Mouse (Mus musculus) hindbrain, embryonic 11.5 days (tissue): Measurements from ENCODE around the gene Memo1. TPM values are rescaled to one million over a fixed set of nuclear protein-coding genes. Genes with fewer than 3 reads are reported as not detected.
"Not testable (repeated sequence)": the region's sequence is repeated elsewhere in the genome, so short reads cannot be mapped to it uniquely, and the experiment has no call there.

ENCODE experiments used
- ATAC-seq: fragments of 200-750 bp; cut with Nextera tagmentation; 2 replicates; pipeline ENCODE4 v1.8.0; 2017; ENCODE audit warnings: mild to moderate bottlenecking, moderate TSS enrichment, moderate library complexity; ENCODE audit not compliant: low FRiP score
- DNase-seq: peaks from one replicate; pipeline ENCODE4 v3.0.0-alpha.2; 2015; ENCODE audit warnings: low spot score
- H3K27ac ChIP-seq: fragments of 300-500 bp; sonication (generic); 2 replicates; pipeline ENCODE4 v1.5.1; 2014; ENCODE audit warnings: mild to moderate bottlenecking, low read depth, low read length
- H3K27me3 ChIP-seq: fragments of 300-500 bp; sonication (generic); 2 replicates; pipeline ENCODE4 v1.6.1; 2014; ENCODE audit warnings: mild to moderate bottlenecking, low read length, moderate library complexity, mixed read lengths; ENCODE audit not compliant: control insufficient read depth, insufficient read depth
- H3K36me3 ChIP-seq: fragments of 300-500 bp; sonication (generic); 2 replicates; pipeline ENCODE4 v1.6.1; 2014; ENCODE audit warnings: mild to moderate bottlenecking, low read length, moderate library complexity, mixed read lengths; ENCODE audit not compliant: control insufficient read depth, insufficient read depth
- H3K4me1 ChIP-seq: fragments of 300-500 bp; sonication (generic); replicated peaks from 2 replicates; pipeline ENCODE4 v1.6.1; 2014; ENCODE audit warnings: low read length, mixed read lengths; ENCODE audit not compliant: control insufficient read depth, insufficient read depth
- H3K4me2 ChIP-seq: fragments of 300-500 bp; sonication (generic); replicated peaks from 2 replicates; pipeline ENCODE4 v1.6.1; 2014; ENCODE audit warnings: mild to moderate bottlenecking, low read depth, low read length
- H3K4me3 ChIP-seq: fragments of 300-500 bp; sonication (generic); 2 replicates; pipeline ENCODE4 v1.5.1; 2014; ENCODE audit warnings: low read depth, low read length
- H3K9ac ChIP-seq: fragments of 300-500 bp; sonication (generic); 2 replicates; pipeline ENCODE4 v1.6.1; 2014; ENCODE audit warnings: low read depth, low read length
- H3K9me3 ChIP-seq: fragments of 300-500 bp; sonication (generic); 2 replicates; pipeline ENCODE4 v1.6.1; 2016; ENCODE audit warnings: low read length; ENCODE audit not compliant: control insufficient read depth
- WGBS: fragments of 180-500 bp; shearing (Covaris S2); extraction: QIAGEN DNeasy Blood & Tissue Kit; methylation state at CpG from one replicate; pipeline ENCODE4 v1.1.7; 2014; 5-methylcytosine and 5-hydroxymethylcytosine counted together
- polyA plus RNA-seq: library from polyadenylated mRNA; unstranded; fragments of >200 nt; fragmentation: Nextera tagmentation; extraction: Ambion mirVana; gene quantifications from 2 replicates; pipeline ENCODE4 v1.2.1, GENCODE M21; 2014

Memo1 gene
- polyA plus RNA-seq, 1 experiment from 2014 or later, result 86.9 TPM

DNA sequence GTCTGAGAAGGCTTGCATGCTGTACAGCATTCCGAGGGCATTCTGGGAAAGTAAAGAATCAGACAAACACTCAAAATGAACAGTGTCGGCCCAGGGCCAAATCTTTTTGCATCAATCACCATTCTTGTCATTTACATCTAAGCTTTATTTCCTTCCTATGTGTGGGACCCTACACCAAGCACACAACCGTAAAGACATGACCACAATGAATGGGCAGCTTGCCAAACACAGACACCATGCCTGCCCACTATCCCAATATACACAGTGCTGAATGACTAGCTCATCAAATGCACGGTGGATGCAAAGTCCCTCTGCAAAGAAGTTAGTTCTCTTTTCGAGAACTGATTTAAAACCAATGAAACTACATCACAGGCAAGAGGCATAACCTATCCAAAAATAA is 109.1 kb downstream of the Memo1 start:
- WGBS, result 86% methylated on average over 5 of the region's 5 CpGs
- Histone ChIP-seq H3K9ac (no peak overlapping the region), H3K4me2 (no peak overlapping the region), H3K27me3 (no peaks in the 10 kb centered on the region), H3K27ac (no peak overlapping the region), H3K4me3 (no peak overlapping the region), H3K36me3 (no peaks in the 10 kb centered on the region), H3K4me1 (no peaks in the 10 kb centered on the region), H3K9me3 (no peaks in the 10 kb centered on the region)
- ATAC-seq (no peak), DNase-seq (no peak)

DNA sequence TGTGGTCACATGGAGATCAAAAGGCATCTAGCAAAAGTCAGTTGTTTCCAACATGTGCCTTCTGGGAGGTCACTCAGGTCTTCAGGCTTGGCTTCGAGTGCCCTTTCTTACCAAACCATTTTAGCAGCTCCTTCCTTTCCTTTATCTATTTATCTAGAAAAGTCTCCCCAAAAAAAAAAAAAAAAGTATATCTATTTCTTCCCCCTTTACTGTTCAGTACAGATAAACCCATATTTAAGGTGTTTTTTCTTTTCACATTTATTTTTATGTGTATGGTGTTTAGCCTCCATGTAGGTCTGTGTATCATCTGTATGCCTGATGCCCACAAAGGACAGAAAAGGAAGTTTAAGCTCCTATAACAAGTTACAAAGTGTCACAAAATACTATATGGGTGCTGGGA is 110.6 kb downstream of the Memo1 start:
- ATAC-seq (no peak), DNase-seq (no peak)
- H3K27me3 ChIP-seq, result no peaks in the 10 kb centered on the region
- H3K9me3 ChIP-seq, result no peaks in the 10 kb centered on the region
- 73% methylated on average over 1 of the region's 1 CpGs for WGBS
- no peak overlapping the region for H3K9ac ChIP-seq
- no peak overlapping the region for H3K27ac ChIP-seq
- H3K36me3 ChIP-seq, result no peaks in the 10 kb centered on the region
- H3K4me3 ChIP-seq, result no peak overlapping the region
- H3K4me1 ChIP-seq, result no peaks in the 10 kb centered on the region
- no peak overlapping the region for H3K4me2 ChIP-seq

- no peaks in the 10 kb centered on the region for H3K9me3 ChIP-seq
- H3K4me2 ChIP-seq, result no peak overlapping the region
- DNase-seq (no peak), ATAC-seq (no peak)
- H3K9ac ChIP-seq, result no peak overlapping the region
- H3K4me3 ChIP-seq, result no peak overlapping the region
- H3K27me3 ChIP-seq, result no peaks in the 10 kb centered on the region
- H3K27ac ChIP-seq, result no peak overlapping the region
- H3K36me3 ChIP-seq, result no peaks in the 10 kb centered on the region
- H3K4me1 ChIP-seq, result no peaks in the 10 kb centered on the region
Measured at GRCm38 (mm10) chr17:74180889-74181288, 114.4 kb downstream of the Memo1 start.

DNA sequence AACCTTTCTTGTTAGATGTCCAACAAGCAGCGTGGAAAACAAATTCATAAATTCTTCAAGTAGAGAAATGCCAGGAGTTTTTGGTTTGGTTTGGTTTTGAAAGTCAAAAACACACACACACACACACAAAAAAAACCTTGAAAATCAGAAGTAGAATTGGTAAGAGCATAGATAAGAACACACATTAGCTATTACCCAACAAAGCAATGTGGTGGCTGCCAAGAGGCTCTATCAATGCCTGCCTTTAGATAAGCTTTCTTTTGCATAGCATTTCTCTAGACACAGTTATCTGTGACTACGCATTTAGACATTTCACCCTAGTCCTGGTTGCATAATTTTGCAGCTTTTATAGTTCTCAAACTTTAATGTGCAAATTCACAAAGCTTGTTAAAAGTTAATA is 115.7 kb downstream of the Memo1 start:
- not testable (repeated sequence) for H3K27ac ChIP-seq, H3K4me3 ChIP-seq, H3K9me3 ChIP-seq, ATAC-seq, H3K4me1 ChIP-seq, H3K4me2 ChIP-seq, DNase-seq, H3K27me3 ChIP-seq, H3K9ac ChIP-seq, H3K36me3 ChIP-seq
- 97% methylated on average over 2 of the region's 2 CpGs for WGBS

- Histone ChIP-seq H3K4me2 (no peak overlapping the region), H3K36me3 (no peaks in the 10 kb centered on the region), H3K9ac (no peak overlapping the region), H3K4me3 (no peak overlapping the region), H3K27me3 (no peaks in the 10 kb centered on the region), H3K4me1 (no peaks in the 10 kb centered on the region), H3K27ac (no peak overlapping the region), H3K9me3 (no peaks in the 10 kb centered on the region)
- no peak for DNase-seq
- ATAC-seq, result no peak
Measured at GRCm38 (mm10) chr17:74173726-74174125, 121.6 kb downstream of the Memo1 start.

DNA sequence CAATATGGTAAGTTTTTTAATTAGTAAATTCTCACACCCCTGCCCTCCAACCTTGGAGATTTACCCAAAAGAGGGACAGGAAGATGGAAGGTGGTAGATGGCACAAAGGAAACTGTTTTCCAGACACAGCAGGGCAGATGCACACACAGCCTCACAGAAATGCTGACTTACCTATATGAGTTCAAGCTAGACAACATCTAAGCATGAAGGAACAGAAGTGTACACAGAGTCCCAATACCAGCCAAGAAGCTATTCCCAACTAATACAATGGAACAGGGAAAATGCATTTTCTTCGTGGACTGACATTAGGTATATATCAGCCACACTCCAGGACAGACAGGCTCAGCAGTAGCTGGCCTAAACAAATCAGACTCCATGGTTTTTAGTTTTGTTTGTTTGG is 122.5 kb downstream of the Memo1 start:
- H3K9me3 ChIP-seq, result no peaks in the 10 kb centered on the region
- DNase-seq (no peak), ATAC-seq (no peak)
- WGBS, result 79% methylated on average over 1 of the region's 1 CpGs
- no peaks in the 10 kb centered on the region for H3K27me3 ChIP-seq
- H3K4me3 ChIP-seq, result no peak overlapping the region
- no peak overlapping the region for H3K27ac ChIP-seq
- no peak overlapping the region for H3K4me2 ChIP-seq
- no peak overlapping the region for H3K9ac ChIP-seq
- H3K36me3 ChIP-seq, result no peaks in the 10 kb centered on the region
- no peaks in the 10 kb centered on the region for H3K4me1 ChIP-seq

- Histone ChIP-seq H3K9ac (peak overlapping the region; percentile 32), H3K4me3 (peak overlapping the region; percentile 27), H3K4me2 (peak overlapping the region; percentile 46), H3K4me1 (no peaks in the 10 kb centered on the region), H3K9me3 (no peaks in the 10 kb centered on the region), H3K27ac (no peak overlapping the region), H3K36me3 (no peaks in the 10 kb centered on the region), H3K27me3 (no peaks in the 10 kb centered on the region)
- ATAC-seq (peak; percentile 92), DNase-seq (peak; percentile 74)
- 1% methylated on average over 9 of the region's 9 CpGs for WGBS
Measured at GRCm38 (mm10) chr17:74159443-74159894, 135.9 kb downstream of the Memo1 start.

GRCm38 (mm10) chr17:74158161-74158560 is 137.2 kb downstream of the Memo1 start:
- H3K9ac ChIP-seq, result no peak overlapping the region
- ATAC-seq (no peak), DNase-seq (no peak)
- no peak overlapping the region for H3K4me2 ChIP-seq
- H3K27ac ChIP-seq, result no peak overlapping the region
- no peaks in the 10 kb centered on the region for H3K4me1 ChIP-seq
- H3K36me3 ChIP-seq, result no peaks in the 10 kb centered on the region
- H3K27me3 ChIP-seq, result no peaks in the 10 kb centered on the region
- H3K4me3 ChIP-seq, result no peak overlapping the region
- no peaks in the 10 kb centered on the region for H3K9me3 ChIP-seq
- 91% methylated on average over 3 of the region's 3 CpGs for WGBS
